Mouse (Mus musculus) intestine, postnatal 0 days (tissue): ENCODE data around the gene Vgll4. TPM values are rescaled to one million over a fixed set of nuclear protein-coding genes. Genes with fewer than 3 reads are reported as not detected.
A peak's percentile ranks its signal among the peaks of the same experiment; 100 is the strongest.

Experiments
- ATAC-seq: fragments of 200-750 bp; cut with Nextera tagmentation; 2 replicates; pipeline ENCODE4 v1.8.0; 2017; ENCODE audit warnings: mild to moderate bottlenecking, moderate TSS enrichment, moderate library complexity
- H3K27ac ChIP-seq: fragments of 300-500 bp; sonication (generic); 2 replicates; pipeline ENCODE4 v1.5.1; 2014; ENCODE audit warnings: mild to moderate bottlenecking, low read depth, low read length, moderate library complexity
- H3K27me3 ChIP-seq: fragments of 300-500 bp; sonication (generic); replicated peaks from 2 replicates; pipeline ENCODE4 v1.6.1; 2014; ENCODE audit warnings: low read length, mixed read lengths; ENCODE audit not compliant: control insufficient read depth, insufficient read depth
- H3K36me3 ChIP-seq: fragments of 300-500 bp; sonication (generic); 2 replicates; pipeline ENCODE4 v1.6.1; 2014; ENCODE audit warnings: mild to moderate bottlenecking, moderate library complexity; ENCODE audit not compliant: control insufficient read depth, insufficient read depth
- H3K4me1 ChIP-seq: fragments of 300-500 bp; sonication (generic); replicated peaks from 2 replicates; pipeline ENCODE4 v1.6.1; 2014; ENCODE audit warnings: antibody characterized with exemption, low read length, mixed read lengths; ENCODE audit not compliant: control insufficient read depth, insufficient read depth
- H3K4me2 ChIP-seq: fragments of 300-500 bp; sonication (generic); replicated peaks from 2 replicates; pipeline ENCODE4 v1.6.1; 2014; ENCODE audit warnings: low read depth, mild to moderate bottlenecking, moderate library complexity
- H3K4me3 ChIP-seq: fragments of 300-500 bp; sonication (generic); 2 replicates; pipeline ENCODE4 v1.5.1; 2014; ENCODE audit warnings: low read depth, low read length
- H3K9ac ChIP-seq: fragments of 300-500 bp; sonication (generic); 2 replicates; pipeline ENCODE4 v1.6.1; 2014; ENCODE audit warnings: mild to moderate bottlenecking, low read depth, low read length
- H3K9me3 ChIP-seq: fragments of 300-500 bp; sonication (generic); 2 replicates; pipeline ENCODE4 v1.6.1; 2016; ENCODE audit warnings: mixed run types; ENCODE audit not compliant: control insufficient read depth
- CTCF ChIP-seq: sonication (generic); IDR thresholded peaks from 2 replicates; pipeline ENCODE4 v1.5.1; 2016; ENCODE audit warnings: low read depth, mild to moderate bottlenecking, control low read depth, antibody characterized with exemption, moderate library complexity
- WGBS: fragments of 180-500 bp; shearing (Covaris S2); extraction: QIAGEN DNeasy Blood & Tissue Kit; methylation state at CpG from one replicate; pipeline ENCODE4 v1.1.7; 2014; 5-methylcytosine and 5-hydroxymethylcytosine counted together
- polyA plus RNA-seq: library from polyadenylated mRNA; unstranded; fragments of >200 nt; fragmentation: Nextera tagmentation; extraction: Ambion mirVana; gene quantifications from 2 replicates; pipeline ENCODE4 v1.2.1, GENCODE M21; 2015

Vgll4 gene
- polyA plus RNA-seq, 1 experiment from 2014 or later: 31.1 TPM

DNA sequence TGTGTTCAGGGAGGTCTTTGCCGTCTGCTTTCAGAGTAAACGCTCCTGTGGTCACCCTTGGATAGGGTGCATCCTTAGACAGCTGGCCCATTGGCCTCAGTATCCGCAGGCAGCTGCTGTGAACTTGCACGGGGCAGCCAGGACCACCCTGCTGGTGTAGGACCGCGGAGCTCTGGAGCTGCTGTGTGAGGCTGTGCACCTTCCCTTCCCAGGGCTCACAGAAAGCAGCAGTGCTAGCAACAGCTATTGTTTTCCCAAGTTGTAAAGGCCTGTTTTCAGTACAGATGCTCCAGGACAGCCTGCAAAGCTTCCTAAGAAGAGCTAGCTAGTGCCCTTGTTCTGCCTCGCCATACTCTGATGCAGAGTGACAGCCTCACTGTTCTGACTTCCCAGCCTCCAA is 118.1 kb downstream of the Vgll4 start:
- H3K9ac ChIP-seq: no peak overlapping the region
- no peaks in the 10 kb centered on the region for H3K27me3 ChIP-seq
- peaks cover 6% of the 10 kb centered on the region for H3K4me1 ChIP-seq
- H3K4me3 ChIP-seq: no peak overlapping the region
- TF ChIP-seq CTCF: no peak
- WGBS: 72% methylated on average over 7 of the region's 7 CpGs
- H3K36me3 ChIP-seq: no peaks in the 10 kb centered on the region
- no peak for ATAC-seq
- H3K4me2 ChIP-seq: no peak overlapping the region
- H3K9me3 ChIP-seq: no peaks in the 10 kb centered on the region
- no peak overlapping the region for H3K27ac ChIP-seq

- no peaks in the 10 kb centered on the region for H3K9me3 ChIP-seq
- H3K4me3 ChIP-seq: no peak overlapping the region
- no peak overlapping the region for H3K27ac ChIP-seq
- no peak for ATAC-seq
- no peak overlapping the region for H3K9ac ChIP-seq
- TF ChIP-seq CTCF: no peak
- H3K36me3 ChIP-seq: no peaks in the 10 kb centered on the region
- no peak overlapping the region for H3K4me2 ChIP-seq
- H3K4me1 ChIP-seq: no peaks in the 10 kb centered on the region; the same call in 1 of the 2 replicates
- WGBS: 87% methylated on average over 8 of the region's 8 CpGs
- no peaks in the 10 kb centered on the region for H3K27me3 ChIP-seq
These were observed 120.0 kb downstream of the Vgll4 start for GRCm38 (mm10) chr6:114849787-114850186.

GRCm38 (mm10) chr6:114848761-114849160 is 121.0 kb downstream of the Vgll4 start:
- TF ChIP-seq CTCF: no peak
- H3K36me3 ChIP-seq: no peaks in the 10 kb centered on the region
- 56% methylated on average over 7 of the region's 7 CpGs for WGBS
- no peaks in the 10 kb centered on the region for H3K9me3 ChIP-seq
- H3K27me3 ChIP-seq: no peaks in the 10 kb centered on the region
- no peaks in the 10 kb centered on the region for H3K4me1 ChIP-seq
- no peak overlapping the region for H3K27ac ChIP-seq
- H3K4me3 ChIP-seq: no peak overlapping the region
- no peak overlapping the region for H3K4me2 ChIP-seq
- ATAC-seq: no peak
- H3K9ac ChIP-seq: no peak overlapping the region

GRCm38 (mm10) chr6:114847582-114848174 is 122.1 kb downstream of the Vgll4 start:
- Histone ChIP-seq H3K27ac (no peak overlapping the region), H3K9me3 (no peaks in the 10 kb centered on the region), H3K9ac (no peak overlapping the region), H3K4me3 (no peak overlapping the region), H3K4me2 (no peak overlapping the region), H3K27me3 (no peaks in the 10 kb centered on the region), H3K36me3 (no peaks in the 10 kb centered on the region), H3K4me1 (no peaks in the 10 kb centered on the region)
- ATAC-seq: no peak
- WGBS: 62% methylated on average over 12 of the region's 12 CpGs
- no peak for TF ChIP-seq CTCF

GRCm38 (mm10) chr6:114846153-114846772 is 123.5 kb downstream of the Vgll4 start:
- no peak for TF ChIP-seq CTCF
- Histone ChIP-seq H3K36me3 (no peaks in the 10 kb centered on the region), H3K9ac (no peak overlapping the region), H3K4me1 (no peaks in the 10 kb centered on the region), H3K4me3 (no peak overlapping the region), H3K27ac (no peak overlapping the region), H3K9me3 (no peaks in the 10 kb centered on the region), H3K4me2 (no peak overlapping the region), H3K27me3 (no peaks in the 10 kb centered on the region)
- no peak for ATAC-seq
- WGBS: 56% methylated on average over 4 of the region's 4 CpGs

DNA sequence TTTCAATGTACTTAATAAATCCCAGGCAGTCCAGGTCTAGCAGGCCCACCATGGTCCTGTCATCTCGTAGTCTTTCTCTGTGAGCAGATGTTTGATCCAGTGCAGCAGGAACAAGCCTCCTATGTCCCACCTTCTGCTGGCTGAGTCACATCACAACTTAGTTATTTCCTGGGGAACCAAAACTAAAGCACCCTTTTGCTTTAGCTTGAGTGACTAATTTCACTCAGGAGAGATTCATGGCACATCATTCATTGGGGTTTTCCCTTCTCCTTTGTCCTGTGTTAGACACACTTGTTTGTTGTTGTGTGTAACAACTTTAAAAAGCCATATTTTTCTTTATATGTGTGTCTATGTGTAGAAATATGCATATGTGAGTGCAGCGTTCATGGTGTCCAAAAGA is 126.9 kb downstream of the Vgll4 start:
- no peak overlapping the region for H3K9ac ChIP-seq
- no peak for ATAC-seq
- no peak overlapping the region for H3K27ac ChIP-seq
- H3K4me1 ChIP-seq: no peaks in the 10 kb centered on the region; the same call in 1 of the 2 replicates
- H3K4me3 ChIP-seq: no peak overlapping the region
- H3K36me3 ChIP-seq: no peaks in the 10 kb centered on the region
- H3K9me3 ChIP-seq: no peaks in the 10 kb centered on the region
- WGBS: 100% methylated on average over 2 of the region's 2 CpGs
- H3K27me3 ChIP-seq: no peaks in the 10 kb centered on the region
- H3K4me2 ChIP-seq: no peak overlapping the region
- peak; percentile 31; the same call in 1 of the 2 replicates for TF ChIP-seq CTCF
